ENCODE assay signal across 25 mouse cellular contexts in the genomic region with DNA sequence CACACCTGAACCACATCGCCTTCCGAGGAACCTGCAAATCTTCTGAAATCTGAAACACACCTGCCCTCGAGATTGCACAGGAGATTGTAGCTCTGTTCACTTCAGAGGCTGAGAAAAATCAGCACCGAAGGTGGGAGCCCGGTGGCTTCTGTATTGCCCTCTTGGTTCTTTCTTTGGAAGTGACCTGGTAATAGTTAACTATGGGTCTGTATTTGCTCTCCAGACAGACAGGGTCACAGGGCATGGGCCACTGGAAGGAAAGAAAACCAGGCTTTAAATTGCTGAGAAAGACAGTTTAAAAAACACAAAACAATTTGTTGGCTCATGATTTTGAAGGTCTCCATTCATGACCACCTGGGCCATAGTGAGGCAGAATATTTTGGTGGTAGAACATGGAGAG. TPM values are rescaled to one million over a fixed set of nuclear protein-coding genes. Genes with fewer than 3 reads are reported as not detected.
DNase-seq lines count a peak whose midpoint lies in the region; ATAC-seq and TF ChIP-seq lines count a peak whose summit lies in the region.
"Had no signal": no experiment of that assay in that cellular context is flagged by ENCODE, and none has a peak within 500 bp of the region (broad histone marks: within the 10 kb centered on the region; RNA-seq: fewer than 3 reads in every experiment).

No protein-coding gene starts in this region.

- no peak for TF ChIP-seq CTCF in liver, adult 2 months (IDR thresholded peaks at IDR 0.05; ENCODE audit: low read depth, low read length)

- no peak overlapping the region for H3K27ac ChIP-seq in kidney, embryonic 16.5 days (ENCODE audit: low read length)
- peak overlapping the region; percentile 71 for H3K27ac ChIP-seq in liver, adult 2 months (replicated peaks; ENCODE audit: insufficient read depth, low read depth, low read length)
- peak overlapping the region; percentile 53; the same call in 1 of the 2 replicates for H3K27ac ChIP-seq in liver, embryonic 16.5 days (ENCODE audit: low read length)
- H3K27ac ChIP-seq: embryonic facial prominence, embryonic 13.5 days; forebrain, embryonic 13.5 days; heart, embryonic 13.5 days had no signal

- ATAC-seq in kidney, embryonic 16.5 days (ENCODE audit: low FRiP score, low TSS enrichment), result no peak
- ATAC-seq in liver, embryonic 16.5 days (ENCODE audit: low read depth), result peak; percentile 73
- no peak for ATAC-seq in megakaryocyte-erythroid progenitor cell, adult 5-6 weeks (replicated peaks; ENCODE audit: low FRiP score, low TSS enrichment, poor library complexity, severe bottlenecking)
- ATAC-seq: activated CD4-positive, CD25-positive, alpha-beta regulatory T cell, adult 4 months; forebrain, embryonic 13.5 days; forebrain, postnatal 0 days; Patski had no signal

- no peaks in the 10 kb centered on the region for H3K4me1 ChIP-seq in kidney, embryonic 16.5 days (ENCODE audit: insufficient read depth, low read length)
- H3K4me1 ChIP-seq in liver, adult 2 months (ENCODE audit: control insufficient read depth, insufficient read depth, low read length), result peaks cover 15% of the 10 kb centered on the region
- H3K4me1 ChIP-seq in liver, embryonic 16.5 days (ENCODE audit: control insufficient read depth, low read depth, low read length), result no peaks in the 10 kb centered on the region; the same call in none of the 2 replicates
- H3K4me1 ChIP-seq: embryonic facial prominence, embryonic 13.5 days; forebrain, embryonic 13.5 days; heart, embryonic 13.5 days had no signal

- H3K4me3 ChIP-seq in kidney, embryonic 16.5 days (ENCODE audit: low read length), result no peak overlapping the region
- peak overlapping the region; percentile 41; the same call in 1 of the 2 replicates for H3K4me3 ChIP-seq in liver, adult 2 months (ENCODE audit: insufficient read depth, low read depth, low read length)
- peak overlapping the region; percentile 24 for H3K4me3 ChIP-seq in liver, embryonic 16.5 days (ENCODE audit: low read depth, low read length)
- H3K4me3 ChIP-seq: embryonic facial prominence, embryonic 13.5 days; forebrain, embryonic 13.5 days; heart, embryonic 13.5 days had no signal

- peak; percentile 11 to 19 for DNase-seq in kidney, adult 8-10 months
- peak; percentile 66 for DNase-seq in liver, adult 2 months (ENCODE audit: extremely low read depth, low read depth, low spot score)
- DNase-seq in liver, result no peak
- DNase-seq in cerebellum, adult 9-11 months, result no peak
- DNase-seq: adrenal gland, postnatal 14 days; cerebellum, adult 11-12 months; cerebellum, adult 9-10 months; cerebellum, postnatal 36 days; forebrain, postnatal 0 days; gastrocnemius, postnatal 25 days; heart, postnatal 36 days had no signal

- no peaks in the 10 kb centered on the region for H3K9me3 ChIP-seq in kidney, embryonic 16.5 days (ENCODE audit: low read length)
- no peaks in the 10 kb centered on the region for H3K9me3 ChIP-seq in liver, embryonic 16.5 days (replicated peaks; ENCODE audit: control insufficient read depth, low read length)
- H3K9me3 ChIP-seq: forebrain, embryonic 13.5 days had no signal

- H3K27me3 ChIP-seq in kidney, embryonic 16.5 days (ENCODE audit: insufficient read depth, low read length), result no peaks in the 10 kb centered on the region
- no peaks in the 10 kb centered on the region for H3K27me3 ChIP-seq in liver, adult 2 months (ENCODE audit: control insufficient read depth, insufficient read depth, low read length)
- H3K27me3 ChIP-seq in liver, embryonic 16.5 days (ENCODE audit: control insufficient read depth, insufficient read depth, low read depth, low read length), result no peaks in the 10 kb centered on the region
- H3K27me3 ChIP-seq: CH12.LX; embryonic facial prominence, embryonic 13.5 days; forebrain, embryonic 13.5 days; heart, embryonic 13.5 days had no signal

- H3K36me3 ChIP-seq in kidney, embryonic 16.5 days (ENCODE audit: insufficient read depth, low read length), result no peaks in the 10 kb centered on the region
- no peaks in the 10 kb centered on the region for H3K36me3 ChIP-seq in liver, adult 2 months (ENCODE audit: control insufficient read depth, insufficient read depth, low read length)
- no peaks in the 10 kb centered on the region for H3K36me3 ChIP-seq in liver, embryonic 16.5 days (ENCODE audit: control insufficient read depth, insufficient read depth)
- H3K36me3 ChIP-seq: embryonic facial prominence, embryonic 13.5 days; heart, embryonic 13.5 days had no signal

- WGBS in kidney, embryonic 16.5 days, result 68% methylated on average over 5 of the region's 5 CpGs
- 20% methylated on average over 5 of the region's 5 CpGs for WGBS in liver, adult 2 months
- 61% methylated on average over 5 of the region's 5 CpGs for WGBS in liver, embryonic 16.5 days (ENCODE audit: insufficient replicate concordance)

- no peak for TF ChIP-seq POLR2A in liver, adult 2 months (IDR thresholded peaks at IDR 0.05; ENCODE audit: extremely low read depth, insufficient read depth, low read length)

- no peaks in the 10 kb centered on the region for H3K79me2 ChIP-seq in liver, adult 2 months (ENCODE audit: control insufficient read depth, insufficient read depth, low read length)

- no peak overlapping the region for H3K9ac ChIP-seq in kidney, embryonic 16.5 days (replicated peaks; ENCODE audit: low read length)
- H3K9ac ChIP-seq in liver, adult 2 months (ENCODE audit: low read depth, low read length), result peak overlapping the region; percentile 31; the same call in 1 of the 2 replicates
- no peak overlapping the region for H3K9ac ChIP-seq in liver, embryonic 16.5 days (ENCODE audit: low read depth, low read length)
- H3K9ac ChIP-seq: embryonic facial prominence, embryonic 13.5 days; forebrain, embryonic 13.5 days; forebrain, postnatal 0 days; heart, embryonic 13.5 days had no signal

- H3K4me2 ChIP-seq in kidney, embryonic 16.5 days (replicated peaks; ENCODE audit: low read depth, low read length), result no peak overlapping the region
- H3K4me2 ChIP-seq in liver, embryonic 16.5 days (ENCODE audit: low read depth, low read length), result peak overlapping the region; percentile 46; the same call in 1 of the 2 replicates
- H3K4me2 ChIP-seq: embryonic facial prominence, embryonic 13.5 days; forebrain, embryonic 13.5 days; heart, embryonic 13.5 days had no signal

RNA-seq across cellular contexts. Expression of a gene that starts 14.9 kb away (rescaled TPM):
- polyA plus RNA-seq in kidney, embryonic 16.5 days (2015; fragmentation: Nextera tagmentation; extraction: Ambion mirVana), result 0.76 and 1.1 TPM in 2 replicates
- 0.65 and 0.81 TPM in 2 replicates for total RNA-seq in liver, adult 2 months (2014; rRNA removed)
- 2.7 TPM in 2 replicates for polyA plus RNA-seq in liver, adult 2 months (2012; rRNA removed)
- polyA plus RNA-seq in liver, embryonic 16.5 days (2015; fragmentation: Nextera tagmentation; extraction: Ambion mirVana), result 0.13 and 0.20 TPM in 2 replicates
- total RNA-seq in megakaryocyte-erythroid progenitor cell, adult 5-6 weeks (2014; fragmentation: Nextera tagmentation), result not detected in 2 replicates
- not detected in 2 replicates for total RNA-seq in megakaryocyte-erythroid progenitor cell, adult 5-6 weeks (2017)
- total RNA-seq: CH12.LX; gastrocnemius, adult 18-20 months; gastrocnemius, postnatal 25 days; granulocyte monocyte progenitor cell, adult 5-6 weeks; heart, postnatal 36 days had no signal
- polyA plus RNA-seq: activated CD4-positive, CD25-positive, alpha-beta regulatory T cell, adult 4 months; heart, embryonic 13.5 days; heart, postnatal 0 days had no signal

RNA-seq across cellular contexts. Expression of a gene that starts 44.0 kb away (rescaled TPM):
- polyA plus RNA-seq in kidney, embryonic 16.5 days (2015; fragmentation: Nextera tagmentation; extraction: Ambion mirVana), result not detected in 2 replicates
- not detected in 2 replicates for total RNA-seq in liver, adult 2 months (2014; rRNA removed)
- polyA plus RNA-seq in liver, adult 2 months (2012; rRNA removed), result not detected in 2 replicates
- polyA plus RNA-seq in liver, embryonic 16.5 days (2015; fragmentation: Nextera tagmentation; extraction: Ambion mirVana), result not detected in 2 replicates
- total RNA-seq in megakaryocyte-erythroid progenitor cell, adult 5-6 weeks (2014; fragmentation: Nextera tagmentation), result not detected in 2 replicates
- not detected in 2 replicates for total RNA-seq in megakaryocyte-erythroid progenitor cell, adult 5-6 weeks (2017)
- total RNA-seq: adrenal gland, adult 18-20 months; adrenal gland, postnatal 14 days; CH12.LX; forebrain, postnatal 0 days; gastrocnemius, adult 18-20 months; gastrocnemius, postnatal 25 days; granulocyte monocyte progenitor cell, adult 5-6 weeks; heart, postnatal 36 days had no signal
- polyA plus RNA-seq: activated CD4-positive, CD25-positive, alpha-beta regulatory T cell, adult 4 months; embryonic facial prominence, embryonic 13.5 days; forebrain, embryonic 13.5 days; forebrain, postnatal 0 days; heart, embryonic 13.5 days; heart, postnatal 0 days; hindbrain, embryonic 11.5 days; Patski had no signal

Comparison
In these comparisons a context has a peak if more than half of its experiments do, and no peak if none do; other contexts are left out.
1. DNase-seq: peak in kidney, adult 8-10 months (2 of 2) and liver, adult 2 months (single experiment); none in liver (single experiment) and cerebellum, adult 9-11 months (single experiment).